Mouse (Mus musculus) embryonic fibroblast, embryonic 13.5 days (primary cell): ENCODE measurements at regions not wholly inside any gene's neighbourhood (a gene's known extent, or its start where the extent isn't known, plus 50 kb on each side); places are given as distances from the start of the nearest gene placed in this dataset.

ENCODE experiments used
- CTCF ChIP-seq: IDR thresholded peaks from 2 replicates; pipeline ENCODE4 v1.5.1; 2011; ENCODE audit warnings: mild to moderate bottlenecking, control low read depth, low read length, moderate library complexity, borderline replicate concordance; ENCODE audit not compliant: insufficient read depth
- POLR2A ChIP-seq: IDR thresholded peaks from 2 replicates; pipeline ENCODE4 v1.6.1; 2011; ENCODE audit warnings: low read depth, mild to moderate bottlenecking, control low read depth, low read length, moderate library complexity

DNA sequence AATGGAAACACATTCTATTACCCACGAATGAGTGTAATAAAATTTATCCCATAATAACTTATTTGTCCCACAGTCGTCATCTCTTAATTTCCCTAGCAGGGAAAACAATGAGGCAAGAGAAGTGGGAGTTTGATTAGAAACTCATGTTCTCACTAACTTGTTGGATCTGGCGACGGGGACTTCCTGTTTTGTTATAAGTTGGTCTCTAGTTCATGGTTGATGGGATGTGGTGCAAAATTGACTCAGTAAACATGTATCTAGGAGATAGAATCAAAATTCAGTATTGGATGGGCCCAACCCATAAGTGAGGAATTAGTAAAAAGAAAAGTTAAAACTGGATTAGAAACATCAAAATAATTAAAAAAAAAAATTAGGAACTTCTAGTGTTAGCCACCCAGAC, 227.5 kb downstream of the Gm5426 start:
- TF ChIP-seq CTCF (no peak), POLR2A (no peak)
